Mouse (Mus musculus) neural tube, embryonic 13.5 days (tissue): Measurements from ENCODE around the gene Gm34653. TPM values are rescaled to one million over a fixed set of nuclear protein-coding genes. Genes with fewer than 3 reads are reported as not detected.
"Not testable (repeated sequence)": the region's sequence is repeated elsewhere in the genome, so short reads cannot be mapped to it uniquely, and the experiment has no call there.

ENCODE experiments used
- ATAC-seq: fragments of 200-750 bp; cut with Nextera tagmentation; 2 replicates; pipeline ENCODE4 v1.8.0; 2017; ENCODE audit warnings: low read depth, mild to moderate bottlenecking, moderate TSS enrichment, moderate library complexity
- H3K27ac ChIP-seq: fragments of 300-500 bp; sonication (generic); replicated peaks from 2 replicates; pipeline ENCODE4 v1.5.1; 2015; ENCODE audit warnings: moderate library complexity, mild to moderate bottlenecking, inconsistent platforms
- H3K27me3 ChIP-seq: fragments of 300-500 bp; sonication (generic); 2 replicates; pipeline ENCODE4 v1.6.1; 2015; ENCODE audit warnings: mild to moderate bottlenecking, inconsistent platforms
- H3K36me3 ChIP-seq: fragments of 300-500 bp; sonication (generic); 2 replicates; pipeline ENCODE4 v1.6.1; 2015; ENCODE audit warnings: mild to moderate bottlenecking, inconsistent platforms
- H3K4me1 ChIP-seq: fragments of 300-500 bp; sonication (generic); replicated peaks from 2 replicates; pipeline ENCODE4 v1.6.1; 2015; ENCODE audit warnings: inconsistent platforms
- H3K4me2 ChIP-seq: fragments of 300-500 bp; sonication (generic); 2 replicates; pipeline ENCODE4 v1.6.1; 2015; ENCODE audit warnings: inconsistent platforms, mild to moderate bottlenecking, moderate library complexity
- H3K4me3 ChIP-seq: fragments of 300-500 bp; sonication (generic); 2 replicates; pipeline ENCODE4 v1.5.1; 2015; ENCODE audit warnings: mild to moderate bottlenecking, inconsistent platforms
- H3K9ac ChIP-seq: fragments of 300-500 bp; sonication (generic); 2 replicates; pipeline ENCODE4 v1.6.1; 2015; ENCODE audit warnings: moderate library complexity, mild to moderate bottlenecking, inconsistent platforms
- H3K9me3 ChIP-seq: fragments of 300-500 bp; sonication (generic); 2 replicates; pipeline ENCODE4 v1.6.1; 2016; ENCODE audit warnings: inconsistent platforms
- WGBS: fragments of 180-500 bp; shearing (Covaris S2); methylation state at CpG from one replicate; pipeline ENCODE4 v1.1.7; 2015; 5-methylcytosine and 5-hydroxymethylcytosine counted together
- polyA plus RNA-seq: library from polyadenylated mRNA; unstranded; fragments of >200 nt; fragmentation: Nextera tagmentation; extraction: Ambion mirVana; gene quantifications from 2 replicates; pipeline ENCODE4 v1.2.1, GENCODE M21; 2015

The Gm34653 gene
- polyA plus RNA-seq, 1 experiment from 2014 or later = not detected

DNA sequence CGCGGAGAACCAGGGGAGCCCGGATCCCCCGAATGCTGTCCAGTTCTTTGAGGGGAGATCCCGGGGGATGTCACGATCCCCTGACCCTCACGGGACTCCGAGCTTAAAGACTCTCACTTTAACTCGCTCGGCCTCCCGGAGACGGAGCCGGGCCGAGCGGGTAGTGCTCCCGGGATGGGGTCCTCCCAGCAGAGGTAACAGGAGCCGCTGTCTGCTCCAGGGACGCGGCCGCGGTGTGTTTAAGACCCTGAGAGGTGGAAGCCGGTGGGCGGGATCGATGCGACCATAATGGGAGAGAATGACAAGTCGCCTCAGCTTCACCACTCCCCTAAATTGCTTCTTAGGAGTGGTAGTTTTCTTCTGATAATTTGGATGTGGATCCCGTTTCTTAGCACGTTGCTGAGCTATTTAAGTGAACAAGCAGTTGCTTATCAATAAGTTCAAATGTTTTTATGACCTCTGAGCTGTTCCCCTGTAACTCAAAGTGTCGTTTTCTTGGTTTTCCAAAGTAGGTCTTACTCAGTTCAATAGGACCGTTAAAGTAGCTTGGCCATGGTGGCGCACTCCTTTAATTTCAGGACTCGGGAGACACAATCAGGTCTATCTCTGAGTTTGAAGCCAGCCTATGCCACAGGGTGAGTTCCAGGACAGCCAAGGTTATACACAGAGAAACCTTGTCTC, 30.1 kb upstream of the Gm34653 start:
- under 1% methylated on average over 31 of the region's 32 CpGs for WGBS
- peak overlapping the region; percentile 81 for H3K4me2 ChIP-seq
- H3K4me1 ChIP-seq = peaks cover 36% of the 10 kb centered on the region
- peak overlapping the region; percentile 92 for H3K27ac ChIP-seq
- not testable (repeated sequence) for H3K9me3 ChIP-seq, H3K27me3 ChIP-seq
- peak; percentile 71 for ATAC-seq
- H3K4me3 ChIP-seq = peak overlapping the region; percentile 67
- H3K36me3 ChIP-seq = peaks cover 18% of the 10 kb centered on the region
- peak overlapping the region; percentile 82 for H3K9ac ChIP-seq

DNA sequence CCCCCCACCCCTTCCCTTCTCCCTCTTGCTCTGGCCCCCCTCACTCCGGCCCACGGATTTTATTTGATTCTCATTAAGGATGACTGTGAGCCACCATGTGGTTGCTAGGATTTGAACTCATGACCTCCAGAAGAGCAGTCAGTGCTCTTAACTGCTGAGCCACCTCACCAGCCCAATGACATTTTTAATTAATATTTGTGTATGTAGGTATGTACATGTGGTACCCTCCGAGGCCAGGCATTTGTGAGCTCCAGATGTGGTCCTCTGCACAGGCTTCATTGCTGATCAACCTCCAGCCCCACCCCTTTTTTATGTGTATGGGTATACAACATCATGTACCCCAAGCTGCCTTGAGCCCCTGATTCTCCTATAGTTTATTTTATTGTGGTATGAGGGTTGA, 29.1 kb upstream of the Gm34653 start:
- Histone ChIP-seq H3K27ac (no peak overlapping the region), H3K36me3 (peaks cover 25% of the 10 kb centered on the region), H3K4me3 (peak overlapping the region; percentile 67), H3K4me1 (peaks cover 36% of the 10 kb centered on the region), H3K9ac (no peak overlapping the region; the same call in 1 of the 2 replicates), H3K9me3 (no peaks in the 10 kb centered on the region), H3K4me2 (peak overlapping the region; percentile 81), H3K27me3 (no peaks in the 10 kb centered on the region)
- no peak for ATAC-seq
- 73% methylated on average over 3 of the region's 3 CpGs for WGBS

DNA sequence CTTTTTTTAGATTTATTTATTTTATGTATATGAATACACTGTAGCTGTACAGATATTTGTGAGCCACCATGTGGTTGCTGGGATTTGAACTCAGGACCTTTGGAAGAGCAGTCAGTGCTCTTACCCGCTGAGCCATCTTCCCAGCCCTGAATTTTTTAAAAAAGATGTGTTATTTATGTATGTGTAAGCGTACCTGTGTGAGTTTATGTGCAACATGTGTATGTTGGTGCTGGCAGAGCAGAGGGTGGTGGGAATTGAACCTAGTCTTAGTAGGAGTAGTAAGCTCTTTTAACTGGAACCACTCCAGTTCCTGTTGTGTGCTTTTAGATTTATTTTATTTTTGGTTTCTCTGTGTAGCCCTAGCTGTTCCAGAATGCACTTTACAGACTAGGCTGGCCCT, 28.6 kb upstream of the Gm34653 start:
- Histone ChIP-seq H3K36me3 (peaks cover 29% of the 10 kb centered on the region), H3K9me3 (no peaks in the 10 kb centered on the region), H3K4me3 (no peak overlapping the region), H3K4me2 (peak overlapping the region; percentile 81; the same call in 1 of the 2 replicates), H3K9ac (no peak overlapping the region), H3K4me1 (peaks cover 32% of the 10 kb centered on the region), H3K27me3 (no peaks in the 10 kb centered on the region), H3K27ac (no peak overlapping the region)
- ATAC-seq = no peak
- 92% methylated on average over 2 of the region's 2 CpGs for WGBS

DNA sequence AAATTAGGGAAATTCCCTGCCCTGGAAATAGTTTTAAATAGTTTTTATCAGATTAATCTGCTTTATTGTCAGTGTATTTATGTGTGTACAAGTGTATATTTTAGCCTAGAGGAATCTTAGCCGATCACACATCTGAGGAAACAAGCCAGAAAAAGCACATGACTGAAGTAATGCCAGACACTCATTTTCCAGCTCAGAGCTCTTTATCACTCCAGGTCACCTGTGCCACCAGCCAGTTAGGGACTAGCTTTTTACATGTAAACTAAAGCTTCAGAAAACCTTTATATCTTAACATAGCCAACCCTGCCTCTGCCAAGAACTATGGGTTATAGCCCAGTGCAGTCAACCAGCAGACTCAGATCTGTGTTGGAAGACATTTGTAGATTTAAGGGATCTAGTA, 28.0 kb upstream of the Gm34653 start:
- H3K9ac ChIP-seq = no peak overlapping the region
- H3K4me2 ChIP-seq = no peak overlapping the region
- H3K9me3 ChIP-seq = no peaks in the 10 kb centered on the region
- H3K27me3 ChIP-seq = no peaks in the 10 kb centered on the region
- no peak for ATAC-seq
- H3K27ac ChIP-seq = no peak overlapping the region
- 74% methylated on average over 1 of the region's 1 CpGs for WGBS
- peaks cover 29% of the 10 kb centered on the region for H3K4me1 ChIP-seq
- H3K4me3 ChIP-seq = no peak overlapping the region
- H3K36me3 ChIP-seq = peaks cover 33% of the 10 kb centered on the region

DNA sequence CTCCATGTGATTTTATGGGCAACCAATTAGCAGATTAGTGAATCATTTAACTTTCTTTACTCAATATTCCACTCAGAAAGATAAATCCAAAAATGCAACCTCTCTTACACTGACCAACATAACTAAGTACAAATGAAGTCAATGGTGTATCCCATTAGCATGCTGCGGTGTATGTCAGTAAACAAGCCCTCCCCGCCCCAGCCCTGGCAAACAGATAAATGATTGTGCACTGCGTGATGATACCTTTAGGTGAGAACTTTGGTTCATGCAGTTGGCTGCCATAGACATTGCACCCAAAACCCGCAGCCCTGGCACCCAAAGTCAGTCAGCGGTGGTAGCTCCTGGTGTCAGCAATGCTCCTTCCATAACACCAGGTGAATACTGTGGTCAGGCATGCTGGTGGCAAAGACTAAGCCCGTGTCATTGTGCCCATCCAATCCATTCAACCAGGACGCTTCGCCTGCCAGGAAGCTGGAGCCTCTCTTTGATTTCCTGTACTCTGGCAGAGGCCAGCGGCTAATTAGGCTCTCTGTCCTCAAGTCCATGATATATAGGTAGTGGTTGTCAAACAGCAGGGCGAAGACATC, 27.4 kb upstream of the Gm34653 start:
- no peak overlapping the region for H3K4me2 ChIP-seq
- peaks cover 33% of the 10 kb centered on the region for H3K36me3 ChIP-seq
- no peak overlapping the region for H3K27ac ChIP-seq
- no peaks in the 10 kb centered on the region for H3K27me3 ChIP-seq
- WGBS = 90% methylated on average over 10 of the region's 10 CpGs
- no peaks in the 10 kb centered on the region for H3K9me3 ChIP-seq
- H3K9ac ChIP-seq = no peak overlapping the region
- ATAC-seq = no peak
- H3K4me1 ChIP-seq = peaks cover 26% of the 10 kb centered on the region
- H3K4me3 ChIP-seq = no peak overlapping the region

DNA sequence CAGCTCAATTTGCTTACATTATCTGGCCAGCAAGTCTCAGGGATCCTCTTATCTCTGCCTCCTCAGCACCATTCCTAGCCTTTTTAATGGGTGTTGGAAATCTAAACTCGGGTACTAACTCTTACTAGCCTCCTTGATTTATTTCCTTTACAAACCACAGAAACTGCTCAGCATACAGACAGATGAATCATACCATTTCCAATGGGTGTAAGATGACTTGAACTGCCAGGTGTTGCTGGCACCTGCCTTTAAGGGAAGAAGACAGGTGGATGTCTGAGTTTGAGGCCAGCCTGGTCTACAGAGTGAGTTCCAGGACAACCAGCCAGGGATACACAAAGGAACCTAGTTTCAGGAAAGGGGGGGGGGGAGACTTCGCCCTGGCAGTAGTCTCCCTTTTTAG, 24.8 kb upstream of the Gm34653 start:
- H3K4me3 ChIP-seq = no peak overlapping the region
- H3K4me2 ChIP-seq = no peak overlapping the region
- peaks cover 24% of the 10 kb centered on the region for H3K4me1 ChIP-seq
- peaks cover 53% of the 10 kb centered on the region for H3K36me3 ChIP-seq
- no peak overlapping the region for H3K27ac ChIP-seq
- no peaks in the 10 kb centered on the region for H3K9me3 ChIP-seq
- no peak for ATAC-seq
- H3K9ac ChIP-seq = no peak overlapping the region
- H3K27me3 ChIP-seq = no peaks in the 10 kb centered on the region
- 88% methylated on average over 2 of the region's 2 CpGs for WGBS

DNA sequence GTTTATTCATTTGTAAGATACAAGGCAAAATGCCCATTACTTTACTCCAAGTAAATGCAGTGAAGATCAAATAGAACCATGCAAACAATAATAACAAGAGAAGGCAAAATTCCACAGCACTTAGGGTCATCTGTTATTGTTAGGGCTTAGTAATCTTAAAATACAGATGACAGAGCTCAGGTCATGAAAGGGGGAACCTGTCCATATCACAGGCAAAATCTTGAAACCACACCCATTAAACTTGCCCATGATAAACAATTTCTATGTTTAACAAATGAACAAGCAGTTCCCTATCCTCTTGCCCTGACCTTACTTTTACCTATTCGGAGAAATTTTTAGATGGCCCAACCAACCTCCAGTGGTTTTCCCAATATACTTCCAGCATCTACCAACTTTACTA, 23.2 kb upstream of the Gm34653 start:
- Histone ChIP-seq H3K4me3 (no peak overlapping the region), H3K27ac (no peak overlapping the region)

DNA sequence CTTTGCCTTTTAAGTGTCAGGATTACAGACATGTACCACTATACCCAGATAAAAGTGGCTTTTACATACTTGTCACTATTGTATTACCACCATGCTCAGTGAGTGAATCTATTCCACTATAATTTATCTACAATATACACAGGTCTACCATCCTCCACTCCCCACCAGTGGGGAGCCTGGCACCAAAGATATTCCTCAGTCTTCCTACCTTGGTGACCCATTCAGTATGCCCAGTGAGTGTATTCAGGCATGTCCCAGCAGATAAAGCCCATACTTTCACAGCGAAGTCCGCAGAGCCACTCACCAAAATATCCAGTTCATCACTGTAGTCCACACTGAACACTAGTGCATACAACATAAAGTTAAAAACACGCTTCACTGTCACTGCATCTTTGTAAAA, 22.0 kb upstream of the Gm34653 start:
- no peak overlapping the region for H3K4me3 ChIP-seq
- no peaks in the 10 kb centered on the region for H3K27me3 ChIP-seq
- 98% methylated on average over 3 of the region's 3 CpGs for WGBS
- H3K9me3 ChIP-seq = no peaks in the 10 kb centered on the region
- H3K36me3 ChIP-seq = peaks cover 71% of the 10 kb centered on the region
- peaks cover 7% of the 10 kb centered on the region; the same call in 1 of the 2 replicates for H3K4me1 ChIP-seq
- no peak overlapping the region for H3K9ac ChIP-seq
- no peak overlapping the region for H3K27ac ChIP-seq
- no peak for ATAC-seq
- H3K4me2 ChIP-seq = no peak overlapping the region

More for the DNA sequence above, 23.2 kb upstream of the Gm34653 start:
- Histone ChIP-seq H3K9me3 (no peaks in the 10 kb centered on the region), H3K36me3 (peaks cover 67% of the 10 kb centered on the region), H3K4me1 (peaks cover 11% of the 10 kb centered on the region), H3K27me3 (no peaks in the 10 kb centered on the region), H3K9ac (no peak overlapping the region), H3K4me2 (no peak overlapping the region)
- ATAC-seq = no peak
- 95% methylated on average over 1 of the region's 1 CpGs for WGBS

DNA sequence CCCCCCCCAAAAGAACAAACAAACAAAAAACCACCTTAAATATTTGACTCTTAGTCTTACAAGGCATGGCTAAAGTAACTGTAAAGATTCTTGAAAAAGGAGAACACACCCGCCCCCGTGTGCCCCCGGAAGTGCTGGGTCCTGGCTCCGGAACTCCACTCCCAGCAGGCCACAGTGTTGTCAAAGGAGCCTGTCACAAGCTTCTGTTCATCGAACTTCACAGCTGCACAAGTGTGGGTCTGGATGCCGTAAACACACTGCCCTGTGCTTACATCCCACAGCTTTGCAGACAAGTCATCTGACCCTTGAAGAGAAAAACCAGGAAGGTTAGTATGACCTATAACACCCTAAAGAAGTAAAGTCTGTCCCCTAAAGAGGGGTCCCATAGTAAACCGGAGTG, 20.1 kb upstream of the Gm34653 start:
- Histone ChIP-seq H3K4me1 (no peaks in the 10 kb centered on the region), H3K4me2 (no peak overlapping the region), H3K9me3 (no peaks in the 10 kb centered on the region), H3K36me3 (peaks cover 65% of the 10 kb centered on the region), H3K27me3 (no peaks in the 10 kb centered on the region), H3K4me3 (no peak overlapping the region), H3K9ac (no peak overlapping the region), H3K27ac (no peak overlapping the region)
- WGBS = 88% methylated on average over 7 of the region's 7 CpGs
- ATAC-seq = no peak

DNA sequence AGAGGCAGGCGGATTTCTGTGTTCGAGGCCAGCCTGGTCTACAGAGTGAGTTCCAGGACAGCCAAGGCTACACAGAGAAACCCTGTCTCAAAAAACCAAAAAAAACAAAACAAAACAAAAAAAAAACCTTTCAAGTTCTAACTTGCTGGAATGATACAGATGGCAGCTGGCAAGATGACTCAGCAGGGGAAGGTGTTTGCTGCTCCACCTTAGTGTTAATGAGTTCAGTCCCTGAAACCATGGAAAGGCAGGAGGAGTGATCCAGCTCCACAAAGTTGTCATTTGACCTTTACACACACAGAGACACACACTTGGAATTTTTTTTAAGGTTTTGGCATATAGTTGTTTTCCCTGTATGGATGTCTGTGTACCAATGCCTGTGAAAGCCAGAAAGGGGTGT, 16.9 kb upstream of the Gm34653 start:
- 97% methylated on average over 2 of the region's 2 CpGs for WGBS
- H3K9ac ChIP-seq, H3K4me3 ChIP-seq, H3K27me3 ChIP-seq, H3K4me1 ChIP-seq, ATAC-seq, H3K9me3 ChIP-seq, H3K27ac ChIP-seq, H3K4me2 ChIP-seq: not testable (repeated sequence)
- H3K36me3 ChIP-seq = peaks cover 69% of the 10 kb centered on the region

DNA sequence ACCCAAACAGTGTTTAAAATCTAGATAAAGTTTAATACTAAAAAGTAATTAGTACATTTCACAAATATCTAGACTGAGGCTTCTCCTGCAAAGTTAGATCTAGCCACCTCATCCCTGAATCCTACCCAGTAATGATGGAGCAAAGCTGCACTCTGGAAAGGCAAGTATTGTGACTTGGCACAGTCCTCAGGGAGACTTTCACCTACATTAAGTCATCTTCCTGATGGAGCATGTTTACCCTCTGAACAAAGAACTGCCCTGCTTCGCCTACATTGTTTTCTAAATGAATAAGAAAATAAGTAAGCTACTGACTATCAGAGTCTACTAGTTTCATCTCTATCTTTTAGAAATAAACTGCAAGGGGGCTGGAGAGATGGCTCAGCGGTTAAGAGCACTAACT, 14.3 kb upstream of the Gm34653 start:
- H3K36me3 ChIP-seq = peaks cover 63% of the 10 kb centered on the region
- no peak for ATAC-seq
- H3K27me3 ChIP-seq = no peaks in the 10 kb centered on the region
- H3K9me3 ChIP-seq = no peaks in the 10 kb centered on the region
- no peak overlapping the region for H3K27ac ChIP-seq
- H3K9ac ChIP-seq = no peak overlapping the region
- no peak overlapping the region for H3K4me2 ChIP-seq
- no peak overlapping the region for H3K4me3 ChIP-seq
- peaks cover under 1% of the 10 kb centered on the region; the same call in 1 of the 2 replicates for H3K4me1 ChIP-seq
- WGBS = 93% methylated on average over 2 of the region's 2 CpGs

DNA sequence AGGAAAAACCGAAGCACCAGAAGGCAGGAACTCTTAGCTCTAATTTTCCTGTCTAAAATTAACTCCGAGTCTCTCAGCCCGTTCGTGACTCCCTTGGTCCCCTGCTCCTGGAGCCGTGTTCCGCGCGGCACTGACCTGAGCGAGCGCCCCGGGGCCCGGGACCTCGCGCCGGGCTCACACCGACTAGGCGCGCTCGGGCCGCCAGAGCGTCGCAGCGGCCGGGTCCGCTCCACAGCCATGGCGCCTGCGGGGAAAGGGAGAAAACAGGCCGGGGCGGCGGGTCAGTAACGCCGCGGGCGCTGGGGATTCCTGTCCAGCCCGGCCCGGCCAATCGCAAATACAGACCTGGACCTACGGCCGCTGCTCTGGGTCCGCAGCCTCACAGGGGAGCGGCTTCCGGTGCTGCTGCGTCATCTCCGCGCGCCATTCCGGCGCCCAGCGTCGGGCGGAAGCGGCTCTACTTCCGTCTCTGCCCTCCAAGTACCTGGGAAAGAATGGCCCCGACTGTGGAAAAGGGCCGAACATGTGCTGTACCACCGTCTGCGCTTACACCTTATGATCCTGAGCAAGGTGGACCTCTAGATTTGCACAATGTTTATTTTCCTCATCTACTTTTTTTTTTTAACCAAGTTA, 6.9 kb upstream of the Gm34653 start, which contains the start of gene Fbxw2:
Gene Fbxw2, minus strand, starts transcription at position 485 of the 633 bp plus-strand sequence.
- peak; percentile 97 for ATAC-seq
- WGBS = under 1% methylated on average over 55 of the region's 57 CpGs

More for the DNA sequence above, 6.9 kb upstream of the Gm34653 start, which contains the start of gene Fbxw2:
- H3K9me3 ChIP-seq = no peaks in the 10 kb centered on the region
- peak within 1 kb of the TSS; percentile 96 for H3K9ac ChIP-seq
- H3K4me3 ChIP-seq = peak within 1 kb of the TSS; percentile 98
- peaks cover 4% of the 10 kb centered on the region; the same call in 1 of the 2 replicates for H3K27me3 ChIP-seq
- H3K27ac ChIP-seq = peak within 1 kb of the TSS; percentile 88
- peak within 1 kb of the TSS; percentile 88 for H3K4me2 ChIP-seq
- peaks cover 27% of the 10 kb centered on the region for H3K4me1 ChIP-seq
- H3K36me3 ChIP-seq = peaks cover 14% of the 10 kb centered on the region
